Mouse (Mus musculus) liver, embryonic 11.5 days (tissue): Measurements from ENCODE around the gene Zdhhc8. TPM values are rescaled to one million over a fixed set of nuclear protein-coding genes. Genes with fewer than 3 reads are reported as not detected.
"Not testable (repeated sequence)": the region's sequence is repeated elsewhere in the genome, so short reads cannot be mapped to it uniquely, and the experiment has no call there.

Experiments used
- ATAC-seq: fragments of 200-750 bp; cut with Nextera tagmentation; replicated peaks from 2 replicates; pipeline ENCODE4 v1.8.0; 2017; ENCODE audit warnings: moderate number of reproducible peaks, mild to moderate bottlenecking, moderate TSS enrichment, moderate library complexity; ENCODE audit not compliant: low FRiP score
- DNase-seq: peaks from one replicate; pipeline ENCODE4 v3.0.0-alpha.2; 2017; ENCODE audit warnings: low spot score
- H3K27ac ChIP-seq: fragments of 300-500 bp; sonication (generic); 2 replicates; pipeline ENCODE4 v1.5.1; 2014; ENCODE audit warnings: mild to moderate bottlenecking, low read depth, low read length, control low read depth
- H3K27me3 ChIP-seq: fragments of 300-500 bp; sonication (generic); replicated peaks from 2 replicates; pipeline ENCODE4 v1.6.1; 2014; ENCODE audit warnings: low read length, mixed read lengths; ENCODE audit not compliant: control insufficient read depth, insufficient read depth
- H3K36me3 ChIP-seq: fragments of 300-500 bp; sonication (generic); 2 replicates; pipeline ENCODE4 v1.6.1; 2014; ENCODE audit warnings: mild to moderate bottlenecking, low read length, moderate library complexity, mixed read lengths; ENCODE audit not compliant: control insufficient read depth, insufficient read depth
- H3K4me1 ChIP-seq: fragments of 300-500 bp; sonication (generic); replicated peaks from 2 replicates; pipeline ENCODE4 v1.6.1; 2014; ENCODE audit warnings: low read length, mixed read lengths; ENCODE audit not compliant: control insufficient read depth, insufficient read depth
- H3K4me2 ChIP-seq: fragments of 300-500 bp; sonication (generic); 2 replicates; pipeline ENCODE4 v1.6.1; 2014; ENCODE audit warnings: mild to moderate bottlenecking, control low read depth, moderate library complexity
- H3K4me3 ChIP-seq: fragments of 300-500 bp; sonication (generic); 2 replicates; pipeline ENCODE4 v1.5.1; 2014; ENCODE audit warnings: low read depth, low read length, control low read depth
- H3K9ac ChIP-seq: fragments of 300-500 bp; sonication (generic); 2 replicates; pipeline ENCODE4 v1.6.1; 2014; ENCODE audit warnings: low read depth, low read length, control low read depth
- H3K9me3 ChIP-seq: fragments of 300-500 bp; sonication (generic); 2 replicates; pipeline ENCODE4 v1.6.1; 2016; ENCODE audit warnings: low read length, inconsistent platforms, mixed read lengths; ENCODE audit not compliant: control insufficient read depth
- WGBS: fragments of 180-500 bp; shearing (Covaris S2); extraction: QIAGEN DNeasy Blood & Tissue Kit; methylation state at CpG from one replicate; pipeline ENCODE4 v1.1.7; 2014; 5-methylcytosine and 5-hydroxymethylcytosine counted together
- polyA plus RNA-seq: library from polyadenylated mRNA; unstranded; fragments of >200 nt; fragmentation: Nextera tagmentation; extraction: Ambion mirVana; gene quantifications from 2 replicates; pipeline ENCODE4 v1.2.1, GENCODE M21; 2014

Gene Zdhhc8
- polyA plus RNA-seq, 1 experiment from 2014 or later: 7.8 TPM

GRCm38 (mm10) chr16:18195561-18195960 is 39.4 kb downstream of the Zdhhc8 start:
- H3K36me3 ChIP-seq, H3K4me3 ChIP-seq, DNase-seq, H3K27me3 ChIP-seq, ATAC-seq, H3K9ac ChIP-seq, H3K4me2 ChIP-seq, H3K9me3 ChIP-seq, H3K27ac ChIP-seq, H3K4me1 ChIP-seq: not testable (repeated sequence)
- WGBS: 64% methylated on average over 3 of the region's 3 CpGs

- H3K27ac ChIP-seq: no peak overlapping the region
- DNase-seq (no peak), ATAC-seq (no peak)
- no peaks in the 10 kb centered on the region for H3K36me3 ChIP-seq
- H3K4me2 ChIP-seq: no peak overlapping the region
- no peaks in the 10 kb centered on the region for H3K27me3 ChIP-seq
- WGBS: 59% methylated on average over 5 of the region's 5 CpGs
- H3K9me3 ChIP-seq: no peaks in the 10 kb centered on the region
- H3K4me3 ChIP-seq: no peak overlapping the region
- H3K4me1 ChIP-seq: no peaks in the 10 kb centered on the region; the same call in 1 of the 2 replicates
- no peak overlapping the region for H3K9ac ChIP-seq
These were observed 39.9 kb downstream of the Zdhhc8 start for GRCm38 (mm10) chr16:18195068-18195467.

- DNase-seq (no peak), ATAC-seq (no peak)
- Histone ChIP-seq H3K4me3 (no peak overlapping the region), H3K9ac (no peak overlapping the region), H3K27ac (no peak overlapping the region), H3K4me2 (no peak overlapping the region), H3K4me1 (no peaks in the 10 kb centered on the region; the same call in 1 of the 2 replicates), H3K27me3 (no peaks in the 10 kb centered on the region), H3K36me3 (no peaks in the 10 kb centered on the region), H3K9me3 (no peaks in the 10 kb centered on the region)
- 72% methylated on average over 15 of the region's 15 CpGs for WGBS
These were observed 40.5 kb downstream of the Zdhhc8 start for GRCm38 (mm10) chr16:18194208-18194985.

GRCm38 (mm10) chr16:18191006-18191405 is 43.9 kb downstream of the Zdhhc8 start:
- no peak overlapping the region for H3K4me2 ChIP-seq
- ATAC-seq (no peak), DNase-seq (no peak)
- no peaks in the 10 kb centered on the region; the same call in 1 of the 2 replicates for H3K4me1 ChIP-seq
- H3K27me3 ChIP-seq: no peaks in the 10 kb centered on the region
- H3K9ac ChIP-seq: no peak overlapping the region
- no peak overlapping the region for H3K4me3 ChIP-seq
- H3K9me3 ChIP-seq: no peaks in the 10 kb centered on the region
- H3K36me3 ChIP-seq: no peaks in the 10 kb centered on the region
- WGBS: 79% methylated on average over 2 of the region's 2 CpGs
- H3K27ac ChIP-seq: no peak overlapping the region

GRCm38 (mm10) chr16:18187221-18187620 is 47.7 kb downstream of the Zdhhc8 start:
- Histone ChIP-seq H3K36me3 (no peaks in the 10 kb centered on the region), H3K4me1 (no peaks in the 10 kb centered on the region), H3K4me3 (no peak overlapping the region), H3K27ac (no peak overlapping the region), H3K27me3 (no peaks in the 10 kb centered on the region; the same call in 1 of the 2 replicates), H3K9me3 (no peaks in the 10 kb centered on the region), H3K4me2 (no peak overlapping the region), H3K9ac (no peak overlapping the region)
- DNase-seq (no peak), ATAC-seq (no peak)
- 67% methylated on average over 3 of the region's 3 CpGs for WGBS

- no peak overlapping the region for H3K27ac ChIP-seq
- DNase-seq: no peak
- H3K4me1 ChIP-seq: no peaks in the 10 kb centered on the region
- H3K36me3 ChIP-seq: no peaks in the 10 kb centered on the region
- ATAC-seq: no peak
- no peak overlapping the region for H3K9ac ChIP-seq
- no peak overlapping the region for H3K4me2 ChIP-seq
- WGBS: 61% methylated on average over 4 of the region's 4 CpGs
- H3K4me3 ChIP-seq: no peak overlapping the region
- H3K27me3 ChIP-seq: no peaks in the 10 kb centered on the region; the same call in 1 of the 2 replicates
- H3K9me3 ChIP-seq: no peaks in the 10 kb centered on the region
These were observed 48.1 kb downstream of the Zdhhc8 start for GRCm38 (mm10) chr16:18186798-18187197.

GRCm38 (mm10) chr16:18185715-18186449 is 49.1 kb downstream of the Zdhhc8 start:
- H3K36me3 ChIP-seq: no peaks in the 10 kb centered on the region
- H3K27ac ChIP-seq: no peak overlapping the region
- H3K4me3 ChIP-seq: no peak overlapping the region
- ATAC-seq (no peak), DNase-seq (no peak)
- H3K9me3 ChIP-seq: no peaks in the 10 kb centered on the region
- H3K27me3 ChIP-seq: no peaks in the 10 kb centered on the region; the same call in 1 of the 2 replicates
- no peak overlapping the region for H3K9ac ChIP-seq
- H3K4me2 ChIP-seq: no peak overlapping the region
- no peaks in the 10 kb centered on the region for H3K4me1 ChIP-seq
- 63% methylated on average over 8 of the region's 8 CpGs for WGBS

GRCm38 (mm10) chr16:18182766-18183165 is 52.2 kb downstream of the Zdhhc8 start:
- Histone ChIP-seq H3K4me1 (no peaks in the 10 kb centered on the region), H3K27ac (no peak overlapping the region), H3K27me3 (no peaks in the 10 kb centered on the region; the same call in 1 of the 2 replicates), H3K36me3 (no peaks in the 10 kb centered on the region), H3K9me3 (no peaks in the 10 kb centered on the region), H3K4me2 (no peak overlapping the region), H3K4me3 (no peak overlapping the region), H3K9ac (no peak overlapping the region)
- no peak for DNase-seq
- WGBS: 75% methylated on average over 8 of the region's 8 CpGs
- ATAC-seq: no peak
